Mouse (Mus musculus): ENCODE results near the gene Eaf1. TPM values are rescaled to one million over a fixed set of nuclear protein-coding genes. Genes with fewer than 3 reads are reported as not detected.

The Eaf1 gene
- polyA plus RNA-seq, 1 experiment = 37.0 TPM

- no peak for TF ChIP-seq GATA1 (IDR thresholded peaks at IDR 0.05; ENCODE audit: borderline replicate concordance, low read length)
- no peak for TF ChIP-seq FLI1 (IDR thresholded peaks at IDR 0.05; ENCODE audit: low read length)
- no peaks in the 10 kb centered on the region for H3K27me3 ChIP-seq (replicated peaks)
- H3K36me3 ChIP-seq (replicated peaks; ENCODE audit: low read length) = peaks cover 99% of the 10 kb centered on the region
- H3K4me3 ChIP-seq (replicated peaks) = no peak overlapping the region
- H3K4me1 ChIP-seq = peaks cover 11% of the 10 kb centered on the region
- H3K9me3 ChIP-seq = no peaks in the 10 kb centered on the region
These were observed 9.2 kb downstream of the Eaf1 start for GRCm38 (mm10) chr14:31503406-31503805.

DNA sequence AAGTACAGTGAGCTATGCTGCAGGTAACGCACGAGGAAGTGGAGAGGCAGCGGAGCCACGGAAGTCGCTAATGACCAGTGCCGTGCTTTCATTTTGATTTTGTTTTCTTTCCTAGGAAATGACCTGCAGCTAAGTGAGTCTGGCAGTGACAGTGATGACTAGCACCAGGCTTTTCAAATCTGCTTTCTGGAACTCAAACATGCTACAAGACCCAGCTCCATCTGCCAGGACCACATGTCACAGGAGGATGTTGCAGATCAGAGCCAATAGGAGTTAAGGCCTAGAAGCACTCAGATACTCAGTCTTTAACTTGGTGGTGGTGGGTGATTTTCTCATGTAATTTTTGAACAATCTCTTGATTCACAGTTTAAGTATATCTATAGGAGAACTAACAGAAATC lies 12.3 kb downstream of the Eaf1 start:
- no peak overlapping the region for H3K4me3 ChIP-seq (replicated peaks)
- TF ChIP-seq FLI1 (IDR thresholded peaks at IDR 0.05; ENCODE audit: low read length) = no peak
- TF ChIP-seq GATA1 (IDR thresholded peaks at IDR 0.05; ENCODE audit: borderline replicate concordance, low read length) = no peak
- peaks cover 7% of the 10 kb centered on the region; the same call in 1 of the 2 replicates for H3K4me1 ChIP-seq
- no peaks in the 10 kb centered on the region for H3K9me3 ChIP-seq
- H3K36me3 ChIP-seq (replicated peaks; ENCODE audit: low read length) = peaks cover 93% of the 10 kb centered on the region
- no peaks in the 10 kb centered on the region for H3K27me3 ChIP-seq (replicated peaks)

- H3K36me3 ChIP-seq (replicated peaks; ENCODE audit: low read length) = peaks cover 58% of the 10 kb centered on the region
- no peak for TF ChIP-seq FLI1 (IDR thresholded peaks at IDR 0.05; ENCODE audit: low read length)
- TF ChIP-seq GATA1 (IDR thresholded peaks at IDR 0.05; ENCODE audit: borderline replicate concordance, low read length) = no peak
- no peaks in the 10 kb centered on the region for H3K27me3 ChIP-seq (replicated peaks)
- peaks cover 2% of the 10 kb centered on the region; the same call in 1 of the 2 replicates for H3K4me1 ChIP-seq
- H3K4me3 ChIP-seq (replicated peaks) = no peak overlapping the region
- H3K9me3 ChIP-seq = no peaks in the 10 kb centered on the region
These were observed 15.7 kb downstream of the Eaf1 start for GRCm38 (mm10) chr14:31509911-31510310.

DNA sequence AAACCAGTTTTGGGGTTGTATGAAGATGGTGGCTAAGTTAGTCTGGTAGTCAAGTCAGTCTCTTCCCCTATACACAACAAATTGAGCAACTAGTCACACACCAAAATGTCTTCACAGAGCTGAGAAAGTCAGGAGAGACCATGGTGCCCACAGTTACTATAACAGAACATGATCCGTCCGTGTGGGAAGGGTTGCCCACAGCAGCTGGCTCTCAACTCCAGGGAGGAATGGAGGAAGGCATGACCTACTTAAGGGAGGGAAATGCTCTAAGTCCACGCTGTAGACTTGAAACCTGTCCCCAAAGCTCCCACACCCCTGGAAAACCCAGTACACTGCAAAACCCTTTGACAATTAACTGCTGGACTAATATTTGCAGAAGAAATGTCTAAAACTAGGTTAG lies 16.1 kb downstream of the Eaf1 start:
- TF ChIP-seq GATA1 (IDR thresholded peaks at IDR 0.05; ENCODE audit: borderline replicate concordance, low read length) = no peak
- no peak for TF ChIP-seq FLI1 (IDR thresholded peaks at IDR 0.05; ENCODE audit: low read length)
- H3K4me1 ChIP-seq = no peaks in the 10 kb centered on the region
- H3K36me3 ChIP-seq (replicated peaks; ENCODE audit: low read length) = peaks cover 54% of the 10 kb centered on the region
- no peak overlapping the region for H3K4me3 ChIP-seq (replicated peaks)
- H3K27me3 ChIP-seq (replicated peaks) = no peaks in the 10 kb centered on the region
- no peaks in the 10 kb centered on the region for H3K9me3 ChIP-seq

- TF ChIP-seq GATA1 (IDR thresholded peaks at IDR 0.05; ENCODE audit: borderline replicate concordance, low read length) = no peak
- no peak for TF ChIP-seq FLI1 (IDR thresholded peaks at IDR 0.05; ENCODE audit: low read length)
- Histone ChIP-seq H3K27me3 (replicated peaks) (peaks cover 3% of the 10 kb centered on the region), H3K4me1 (peaks cover 13% of the 10 kb centered on the region), H3K4me3 (replicated peaks) (no peak overlapping the region), H3K9me3 (no peaks in the 10 kb centered on the region), H3K36me3 (replicated peaks; ENCODE audit: low read length) (peaks cover 2% of the 10 kb centered on the region)
These were observed 21.7 kb downstream of the Eaf1 start for GRCm38 (mm10) chr14:31515895-31516294.

DNA sequence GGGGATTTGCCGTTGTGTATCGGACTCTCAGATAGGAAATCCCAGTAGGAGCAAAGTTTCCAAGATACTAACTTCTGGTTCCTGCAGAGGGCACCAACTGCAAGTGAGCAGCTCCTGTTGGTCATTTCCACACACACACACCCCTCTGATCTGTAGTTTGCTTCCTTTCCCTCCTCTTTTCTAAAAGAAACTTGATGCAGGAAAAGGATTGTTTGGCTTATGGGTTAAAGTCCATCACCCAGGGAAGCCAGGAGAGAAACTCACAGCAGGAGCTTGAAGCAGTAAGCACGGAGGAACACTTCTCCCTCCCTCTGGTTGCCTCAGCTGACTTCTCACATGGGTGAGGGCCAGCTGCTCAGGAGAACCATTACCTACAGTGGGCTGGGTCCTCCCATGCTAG lies 25.0 kb downstream of the Eaf1 start:
- Histone ChIP-seq H3K27me3 (replicated peaks) (peaks cover 9% of the 10 kb centered on the region), H3K9me3 (no peaks in the 10 kb centered on the region), H3K4me3 (replicated peaks) (no peak overlapping the region), H3K4me1 (peaks cover 32% of the 10 kb centered on the region), H3K36me3 (replicated peaks; ENCODE audit: low read length) (no peaks in the 10 kb centered on the region)
- TF ChIP-seq FLI1 (IDR thresholded peaks at IDR 0.05; ENCODE audit: low read length) = no peak

- H3K36me3 ChIP-seq (replicated peaks; ENCODE audit: low read length) = no peaks in the 10 kb centered on the region
- peaks cover 48% of the 10 kb centered on the region for H3K4me1 ChIP-seq
- H3K27me3 ChIP-seq (replicated peaks) = peaks cover 16% of the 10 kb centered on the region
- TF ChIP-seq GATA1 (IDR thresholded peaks at IDR 0.05; ENCODE audit: borderline replicate concordance, low read length) (no peak), FLI1 (IDR thresholded peaks at IDR 0.05; ENCODE audit: low read length) (no peak)
- no peaks in the 10 kb centered on the region for H3K9me3 ChIP-seq
- no peak overlapping the region for H3K4me3 ChIP-seq (replicated peaks)
These were observed 27.1 kb downstream of the Eaf1 start for GRCm38 (mm10) chr14:31521318-31521717.

DNA sequence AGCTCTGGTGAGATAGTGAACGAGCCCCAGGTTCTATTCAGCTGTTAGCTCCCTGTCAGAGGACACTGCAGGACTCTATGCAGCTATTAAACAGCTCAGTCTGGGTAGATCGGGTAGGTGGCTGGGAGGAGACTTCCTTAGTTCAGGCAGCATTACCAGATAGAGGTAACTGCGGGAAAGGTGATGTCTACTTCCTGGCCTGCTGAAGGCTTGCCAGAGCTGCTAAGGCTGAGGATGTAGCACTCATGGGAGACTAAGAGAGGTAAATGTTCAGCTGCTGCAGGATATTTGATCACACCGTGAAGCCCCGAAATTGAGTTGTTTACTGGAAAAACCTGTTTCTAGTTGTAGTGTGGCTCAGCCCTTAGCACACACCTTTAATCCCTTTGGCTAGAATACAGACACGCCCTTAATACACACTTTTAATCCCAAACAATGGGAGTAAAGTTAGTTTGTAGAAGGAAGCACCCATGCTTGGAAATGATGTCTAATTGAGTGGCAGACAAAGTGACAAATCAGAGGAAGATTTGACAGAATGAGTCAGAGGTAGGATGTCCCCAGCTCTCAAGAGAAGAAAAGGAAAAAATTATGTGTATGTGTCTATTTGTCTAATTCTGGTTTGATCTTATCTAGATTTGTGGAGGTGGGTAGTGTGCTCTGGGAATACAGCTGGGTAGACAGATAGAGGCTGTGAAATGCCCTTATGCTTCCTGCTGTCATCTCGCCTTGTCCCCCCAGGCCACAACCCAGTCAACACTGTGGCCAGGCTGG lies 31.0 kb downstream of the Eaf1 start:
- Histone ChIP-seq H3K4me1 (peaks cover 37% of the 10 kb centered on the region), H3K9me3 (no peaks in the 10 kb centered on the region), H3K4me3 (replicated peaks) (peak overlapping the region; percentile 38), H3K36me3 (replicated peaks; ENCODE audit: low read length) (no peaks in the 10 kb centered on the region), H3K27me3 (replicated peaks) (peaks cover 31% of the 10 kb centered on the region)
- TF ChIP-seq GATA1 (IDR thresholded peaks at IDR 0.05; ENCODE audit: borderline replicate concordance, low read length) (no peak), FLI1 (IDR thresholded peaks at IDR 0.05; ENCODE audit: low read length) (no peak)

DNA sequence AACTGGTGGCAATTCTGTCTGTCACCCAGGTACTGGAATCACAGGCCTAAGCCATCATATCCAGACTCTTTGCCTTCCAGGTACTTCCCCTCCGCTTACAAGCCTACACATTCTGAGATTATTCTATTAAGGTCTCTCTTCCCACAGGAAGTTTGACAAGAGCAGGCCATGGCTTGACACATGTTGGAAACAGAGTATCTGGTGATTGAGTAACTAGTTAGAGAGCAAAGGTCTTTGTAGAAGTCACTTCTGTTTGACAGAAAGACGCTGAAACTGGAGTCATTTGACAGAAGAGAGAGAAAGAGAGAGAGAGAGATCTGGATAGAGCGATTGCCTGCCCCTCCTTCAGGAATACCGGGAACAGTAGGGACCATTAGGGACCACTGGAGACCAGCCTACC lies 36.6 kb downstream of the Eaf1 start:
- Histone ChIP-seq H3K4me1 (peaks cover 38% of the 10 kb centered on the region), H3K27me3 (replicated peaks) (peaks cover 24% of the 10 kb centered on the region)

GRCm38 (mm10) chr14:31531506-31532148 lies 37.4 kb downstream of the Eaf1 start:
- Histone ChIP-seq H3K4me1 (peaks cover 35% of the 10 kb centered on the region), H3K36me3 (replicated peaks; ENCODE audit: low read length) (no peaks in the 10 kb centered on the region), H3K9me3 (no peaks in the 10 kb centered on the region), H3K4me3 (replicated peaks) (peak overlapping the region; percentile 77), H3K27me3 (replicated peaks) (peaks cover 23% of the 10 kb centered on the region)
- TF ChIP-seq GATA1 (IDR thresholded peaks at IDR 0.05; ENCODE audit: borderline replicate concordance, low read length) = no peak
- TF ChIP-seq FLI1 (IDR thresholded peaks at IDR 0.05; ENCODE audit: low read length) = peak; percentile 11; the same call in 1 of the 2 replicates

More for the DNA sequence above, 36.6 kb downstream of the Eaf1 start:
- Histone ChIP-seq H3K4me3 (replicated peaks) (no peak overlapping the region), H3K36me3 (replicated peaks; ENCODE audit: low read length) (no peaks in the 10 kb centered on the region), H3K9me3 (no peaks in the 10 kb centered on the region)
- TF ChIP-seq FLI1 (IDR thresholded peaks at IDR 0.05; ENCODE audit: low read length) = no peak
- TF ChIP-seq GATA1 (IDR thresholded peaks at IDR 0.05; ENCODE audit: borderline replicate concordance, low read length) = no peak
